Mouse (Mus musculus) telencephalon, adult 2 months (tissue): ENCODE measurements around the gene Rbm38.
A peak's percentile ranks its signal among the peaks of the same experiment; 100 is the strongest.

Experiments used
- DNase-seq: peaks from one replicate; pipeline ENCODE4 v3.0.0-alpha.2; 2011; ENCODE audit warnings: low read depth, low spot score

Gene Rbm38

GRCm38 (mm10) chr2:173020430-173020829, at the start of gene Rbm38:
Gene Rbm38, plus strand, starts transcription at chr2:173020498.
- DNase-seq, result no peak

- no peak for DNase-seq
These were observed 48.4 kb upstream of the Rbm38 start for GRCm38 (mm10) chr2:172971865-172972264.

GRCm38 (mm10) chr2:172973806-172974565, 46.3 kb upstream of the Rbm38 start:
- DNase-seq, result no peak

GRCm38 (mm10) chr2:172974701-172975100, 45.6 kb upstream of the Rbm38 start:
- DNase-seq, result no peak

- DNase-seq, result no peak
These were observed 45.1 kb upstream of the Rbm38 start for GRCm38 (mm10) chr2:172975159-172975558.

GRCm38 (mm10) chr2:172976661-172977238, 43.5 kb upstream of the Rbm38 start:
- no peak for DNase-seq

GRCm38 (mm10) chr2:172977409-172978130, 42.7 kb upstream of the Rbm38 start, which contains the start of gene Spo11:
Gene Spo11, plus strand, starts transcription at chr2:172977700.
- no peak for DNase-seq

GRCm38 (mm10) chr2:172978131-172978633, 42.1 kb upstream of the Rbm38 start:
- DNase-seq, result no peak

- DNase-seq, result no peak
These were observed 40.5 kb upstream of the Rbm38 start for GRCm38 (mm10) chr2:172979666-172980345.

- no peak for DNase-seq
These were observed 37.3 kb upstream of the Rbm38 start for GRCm38 (mm10) chr2:172982776-172983561.

- DNase-seq, result no peak
These were observed 30.1 kb upstream of the Rbm38 start for GRCm38 (mm10) chr2:172990161-172990560.

GRCm38 (mm10) chr2:172996207-172996606, 24.1 kb upstream of the Rbm38 start:
- no peak for DNase-seq

GRCm38 (mm10) chr2:172997748-172998147, 22.6 kb upstream of the Rbm38 start:
- DNase-seq, result no peak

- no peak for DNase-seq
These were observed 21.8 kb upstream of the Rbm38 start for GRCm38 (mm10) chr2:172998478-172998877.

- DNase-seq, result peak; percentile 95
These were observed 20.5 kb upstream of the Rbm38 start, which contains the start of gene Rae1 for GRCm38 (mm10) chr2:172999630-173000284. Gene Rae1, plus strand, starts transcription at chr2:173000117.

GRCm38 (mm10) chr2:173000285-173000652, 20.0 kb upstream of the Rbm38 start:
- no peak for DNase-seq

- peak; percentile 64 for DNase-seq
These were observed 19.4 kb upstream of the Rbm38 start for GRCm38 (mm10) chr2:173000921-173001320.

- DNase-seq, result no peak
These were observed 16.6 kb upstream of the Rbm38 start for GRCm38 (mm10) chr2:173003737-173004136.

GRCm38 (mm10) chr2:173010220-173010717, 10.0 kb upstream of the Rbm38 start:
- no peak for DNase-seq

GRCm38 (mm10) chr2:173011440-173011839, 8.9 kb upstream of the Rbm38 start:
- no peak for DNase-seq
